Mouse (Mus musculus): ENCODE results near the gene Tsg101.

GRCm38 (mm10) chr7:46895511-46895910 lies 24.3 kb downstream of the Tsg101 start:
- TF ChIP-seq CTCF (IDR thresholded peaks at IDR 0.05; ENCODE audit: borderline replicate concordance, control insufficient read depth, extremely low read depth, insufficient read depth, low read length, poor library complexity) (no peak), POLR2A (IDR thresholded peaks at IDR 0.05; ENCODE audit: control insufficient read depth, extremely low read depth, insufficient read depth, low read length, poor library complexity) (no peak)
